Mouse (Mus musculus) urinary bladder, postnatal 14 days (tissue): Measurements from ENCODE around the gene Gm20388.

ENCODE experiments used
- DNase-seq: peaks from one replicate; pipeline ENCODE4 v3.0.0; 2021; ENCODE audit warnings: low spot score

Gene Gm20388

GRCm38 (mm10) chr8:122845662-122846061, 2935.0 kb downstream of the Gm20388 start:
- DNase-seq, result peak; percentile 31

GRCm38 (mm10) chr8:122847829-122848561, 2937.4 kb downstream of the Gm20388 start, which contains the start of gene Cdh15:
TSS of gene Cdh15 (plus strand) at chr8:122847966.
- peak; percentile 17 for DNase-seq

GRCm38 (mm10) chr8:122849152-122849910, 2938.7 kb downstream of the Gm20388 start:
- DNase-seq, result no peak

GRCm38 (mm10) chr8:122850641-122851240, 2940.1 kb downstream of the Gm20388 start:
- no peak for DNase-seq

GRCm38 (mm10) chr8:122851692-122852545, 2941.3 kb downstream of the Gm20388 start:
- DNase-seq, result no peak

- DNase-seq, result no peak
Observed at GRCm38 (mm10) chr8:122852546-122852905, 2941.9 kb downstream of the Gm20388 start.

GRCm38 (mm10) chr8:122853340-122853771, 2942.7 kb downstream of the Gm20388 start:
- DNase-seq, result peak; percentile 29

GRCm38 (mm10) chr8:122854388-122854787, 2943.7 kb downstream of the Gm20388 start:
- no peak for DNase-seq

GRCm38 (mm10) chr8:122855123-122855522, 2944.5 kb downstream of the Gm20388 start:
- no peak for DNase-seq

GRCm38 (mm10) chr8:122856288-122856687, 2945.6 kb downstream of the Gm20388 start:
- DNase-seq, result no peak

GRCm38 (mm10) chr8:122859843-122860242, 2949.2 kb downstream of the Gm20388 start:
- no peak for DNase-seq

- DNase-seq, result no peak
Observed at GRCm38 (mm10) chr8:122864719-122865129, 2954.1 kb downstream of the Gm20388 start.

- DNase-seq, result no peak
Observed at GRCm38 (mm10) chr8:122865441-122865840, 2954.8 kb downstream of the Gm20388 start.

- DNase-seq, result no peak
Observed at GRCm38 (mm10) chr8:122866231-122866630, 2955.6 kb downstream of the Gm20388 start.

GRCm38 (mm10) chr8:122867982-122868381, 2957.3 kb downstream of the Gm20388 start:
- no peak for DNase-seq

- peak; percentile 56 for DNase-seq
Observed at GRCm38 (mm10) chr8:122870377-122870863, 2959.8 kb downstream of the Gm20388 start.

GRCm38 (mm10) chr8:122871663-122872062, 2961.0 kb downstream of the Gm20388 start:
- DNase-seq, result no peak

- no peak for DNase-seq
Observed at GRCm38 (mm10) chr8:122873171-122873570, 2962.5 kb downstream of the Gm20388 start.

- no peak for DNase-seq
Observed at GRCm38 (mm10) chr8:122875186-122875585, 2964.5 kb downstream of the Gm20388 start.

- DNase-seq, result no peak
Observed at GRCm38 (mm10) chr8:122878231-122878630, 2967.6 kb downstream of the Gm20388 start.

GRCm38 (mm10) chr8:122880302-122880701, 2969.7 kb downstream of the Gm20388 start:
- DNase-seq, result no peak

- DNase-seq, result no peak
Observed at GRCm38 (mm10) chr8:122883671-122884070, 2973.0 kb downstream of the Gm20388 start.
